Mouse (Mus musculus) right cerebral cortex, adult 18-20 months (tissue): ENCODE measurements around the gene Rragd.
"Not testable (repeated sequence)": the region's sequence is repeated elsewhere in the genome, so short reads cannot be mapped to it uniquely, and the experiment has no call there.

ENCODE experiments used
- DNase-seq: peaks from one replicate; pipeline ENCODE4 v3.0.0; 2022; ENCODE audit warnings: mixed read lengths

Gene Rragd

DNA sequence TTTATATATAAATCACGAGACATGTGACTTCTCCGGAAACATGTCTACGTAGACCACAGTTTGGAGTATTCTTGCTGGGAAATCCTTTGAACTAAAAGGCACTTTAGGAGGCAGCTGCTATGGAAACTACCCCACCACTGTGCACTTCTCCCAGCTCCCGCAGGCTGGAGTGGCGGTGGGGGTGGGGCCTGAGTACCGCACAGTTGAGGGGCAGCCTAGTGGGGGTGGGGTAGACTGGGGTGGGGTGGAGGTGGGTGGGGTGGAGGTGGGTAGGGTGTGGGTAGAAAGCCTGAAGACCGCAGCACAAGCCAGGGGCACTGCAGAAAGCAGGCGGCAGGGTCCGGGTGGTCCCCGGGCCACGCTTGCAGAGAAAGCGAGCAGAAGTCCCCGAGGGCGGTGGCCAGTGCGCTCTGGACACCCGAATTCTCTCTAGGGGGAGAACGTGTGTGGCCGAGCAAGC lies at the start of gene Rragd:
TSS of gene Rragd (plus strand) at position 322 of the 460 bp plus-strand sequence.
- DNase-seq, result peak; percentile 48

GRCm38 (mm10) chr4:32936762-32937341 lies 46.0 kb upstream of the Rragd start:
- no peak for DNase-seq

DNA sequence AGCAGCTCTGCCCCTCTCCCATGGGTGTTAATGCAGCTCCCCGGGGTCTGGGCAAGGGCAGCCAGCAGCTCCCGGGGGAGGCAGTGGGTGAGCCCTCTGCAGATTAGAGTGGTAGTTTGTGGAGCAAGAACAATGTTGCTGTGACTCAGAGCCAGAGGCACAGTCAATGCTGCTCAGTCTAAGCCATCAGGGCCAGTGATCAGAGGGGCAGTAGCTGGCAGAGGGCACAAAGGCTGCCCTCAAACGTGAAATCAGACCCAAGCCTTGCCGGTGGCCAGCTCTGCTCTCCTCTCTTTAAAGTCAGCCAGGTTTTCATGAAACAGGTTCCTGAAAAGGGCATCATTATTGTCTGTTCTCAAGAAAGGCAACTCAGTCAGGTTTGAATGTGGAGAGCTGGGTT lies 43.3 kb upstream of the Rragd start:
- no peak for DNase-seq

- no peak for DNase-seq
Observed at GRCm38 (mm10) chr4:32939964-32940363, 42.9 kb upstream of the Rragd start.

DNA sequence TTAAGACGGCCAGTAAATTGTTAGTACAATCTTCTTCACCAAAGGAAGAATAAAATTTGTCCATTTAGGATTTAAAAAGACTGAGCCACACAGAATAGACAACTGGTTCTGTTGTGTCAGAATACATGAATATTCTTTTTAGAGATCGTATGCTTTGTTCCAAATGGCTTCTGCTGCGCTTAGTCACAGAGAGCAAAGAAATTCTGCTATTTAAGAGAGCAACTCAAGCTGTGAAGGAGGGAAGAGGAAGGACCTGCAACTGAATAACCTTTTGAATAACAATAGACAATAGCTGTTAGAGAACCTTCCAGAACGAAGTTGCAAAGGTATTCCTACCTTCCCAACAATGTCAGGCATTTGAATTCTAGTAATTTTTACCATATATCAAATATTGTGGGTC lies 41.9 kb upstream of the Rragd start:
- DNase-seq, result no peak

GRCm38 (mm10) chr4:32947631-32948030 lies 35.2 kb upstream of the Rragd start:
- no peak for DNase-seq

GRCm38 (mm10) chr4:32948696-32949095 lies 34.1 kb upstream of the Rragd start:
- no peak for DNase-seq

- DNase-seq, result peak; percentile 84
Observed at GRCm38 (mm10) chr4:32950356-32951034, 32.3 kb upstream of the Rragd start, which contains the start of gene Ankrd6. TSS of gene Ankrd6 (minus strand) at chr4:32950841.

DNA sequence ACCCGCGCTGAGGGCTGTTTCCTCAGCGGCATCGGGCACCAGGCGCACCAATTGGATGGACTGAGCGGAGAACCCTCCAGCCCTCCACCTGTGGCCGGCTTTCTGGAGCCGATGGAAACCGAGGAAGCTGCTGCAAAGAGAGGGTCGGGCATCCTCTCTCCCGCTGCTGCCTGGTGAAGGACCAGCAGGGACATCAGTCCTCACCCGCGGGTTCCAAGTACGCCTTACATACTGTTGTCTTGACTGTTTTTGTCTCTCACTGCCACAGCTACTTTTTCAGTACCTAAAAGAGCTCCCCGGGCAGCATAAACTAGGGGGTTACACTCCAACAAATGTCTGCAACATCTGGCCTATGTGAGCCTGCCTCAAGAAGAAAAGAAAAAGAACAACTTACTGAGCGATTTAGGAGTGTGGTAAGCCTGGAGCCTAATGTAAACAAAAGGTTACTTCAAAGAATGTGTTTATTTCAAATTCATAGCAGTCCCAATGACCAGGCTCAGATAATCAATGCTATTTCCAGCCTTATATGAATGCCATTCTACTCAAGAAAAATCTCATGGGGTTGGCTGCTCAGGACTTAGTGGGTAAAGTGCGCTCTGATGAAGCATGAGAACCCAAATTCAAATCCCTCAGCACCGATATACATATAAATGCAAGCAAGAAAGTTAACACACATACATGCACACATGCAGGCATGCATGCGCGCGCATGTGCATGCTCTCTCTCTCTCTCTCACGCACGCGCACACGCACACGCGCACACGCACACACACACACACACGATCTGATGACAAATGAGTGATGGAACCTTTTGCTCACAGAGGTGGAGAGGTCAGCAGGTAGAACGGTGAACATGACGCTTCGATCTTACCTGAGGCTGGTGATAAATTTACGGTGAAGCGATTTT lies 31.5 kb upstream of the Rragd start:
- DNase-seq, result no peak

DNA sequence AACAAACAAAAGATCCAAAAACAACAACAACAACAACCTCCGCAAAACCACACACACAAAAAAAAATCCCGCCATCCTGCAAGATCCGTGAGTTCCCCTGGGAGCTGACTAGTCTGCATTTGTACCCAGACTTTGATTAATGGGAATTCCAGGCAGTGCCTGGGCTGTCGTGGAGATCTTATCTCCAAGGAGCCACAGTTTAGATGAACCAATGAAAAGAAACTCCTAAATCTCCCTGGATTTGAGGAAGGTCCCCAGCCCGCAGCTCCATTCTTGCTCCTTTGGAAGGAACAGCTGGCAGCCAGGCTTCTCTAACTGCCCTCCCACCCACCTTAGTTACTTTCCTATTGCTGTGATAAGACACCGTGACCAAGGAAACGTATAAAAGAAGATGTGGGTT lies 30.2 kb upstream of the Rragd start:
- no peak for DNase-seq

DNA sequence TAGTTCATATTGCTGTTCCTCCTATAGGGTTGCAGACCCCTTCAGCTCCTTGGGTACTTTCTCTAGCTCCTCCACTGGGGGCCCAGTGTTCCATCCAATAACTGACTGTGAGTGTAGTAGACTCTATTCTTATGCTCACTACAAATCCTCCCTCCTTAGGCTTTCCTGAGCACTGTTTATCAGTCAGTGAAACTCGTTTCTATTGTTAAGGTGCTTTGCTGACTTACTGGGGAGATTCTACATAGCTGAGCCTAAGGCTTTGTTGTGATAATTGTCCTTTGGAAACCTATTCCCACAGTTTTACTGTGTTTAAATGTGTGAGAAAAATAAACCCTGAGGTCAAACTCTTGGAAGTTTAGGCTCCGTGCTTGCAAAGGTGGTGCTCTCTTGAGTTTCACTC lies 26.4 kb upstream of the Rragd start:
- no peak for DNase-seq

DNA sequence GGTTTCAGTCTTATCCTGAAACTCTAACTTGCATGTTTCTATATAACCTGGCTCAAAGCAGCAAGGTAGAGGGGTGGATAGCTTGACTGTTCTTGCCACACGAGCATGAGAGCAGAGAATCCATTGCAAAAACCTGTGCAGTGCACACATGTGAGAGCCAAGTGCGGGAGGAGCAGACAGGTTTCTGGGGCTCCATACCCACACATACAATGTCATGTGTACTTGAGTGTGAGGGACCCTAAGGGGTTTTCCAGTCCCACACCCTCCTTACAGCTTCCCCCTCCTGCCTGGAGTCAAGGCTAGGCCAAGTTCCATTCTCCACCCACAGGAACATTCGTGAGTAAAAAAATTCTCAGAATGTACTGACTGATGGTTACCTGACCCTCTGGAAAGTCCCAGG lies 21.4 kb upstream of the Rragd start:
- DNase-seq, result no peak

DNA sequence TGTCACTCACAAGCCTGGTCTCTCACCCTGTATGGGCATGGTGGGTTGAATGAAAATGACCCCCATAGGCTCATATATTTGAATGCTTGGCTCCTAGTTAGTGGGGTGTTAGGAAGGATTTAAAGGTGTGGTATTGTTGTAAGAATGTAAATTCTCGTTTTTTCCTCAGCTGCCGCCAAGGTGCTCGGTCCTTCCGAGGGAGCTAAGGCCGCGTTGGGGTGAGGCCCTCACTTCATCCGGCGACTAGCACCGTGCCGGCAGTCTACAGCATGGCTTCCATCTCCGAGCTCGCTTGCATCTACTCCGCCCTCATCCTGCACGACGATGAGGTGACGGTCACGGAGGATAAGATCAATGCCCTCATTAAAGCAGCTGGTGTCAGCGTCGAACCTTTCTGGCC lies 18.2 kb upstream of the Rragd start:
- DNase-seq, result not testable (repeated sequence)

DNA sequence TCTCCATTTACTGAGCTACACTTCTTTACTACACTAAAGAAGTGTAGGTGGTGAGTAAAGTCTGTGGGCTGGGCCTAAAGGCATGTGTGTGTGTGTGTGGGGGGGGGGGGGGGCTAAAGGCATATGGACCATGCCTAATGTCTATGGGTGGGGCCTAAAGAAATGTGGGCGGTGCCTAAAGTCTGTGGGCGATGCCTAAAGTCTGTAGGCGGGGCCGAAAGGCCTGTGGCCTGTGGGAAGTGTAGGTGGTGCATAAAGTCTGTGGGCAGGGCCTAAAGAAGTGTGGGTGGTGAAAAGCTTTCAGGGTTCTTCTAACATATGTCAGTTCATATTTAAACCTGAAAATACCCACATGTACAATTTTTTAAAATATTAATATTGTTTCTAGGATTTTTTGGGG lies 5.5 kb upstream of the Rragd start:
- no peak for DNase-seq

- no peak for DNase-seq
Observed at GRCm38 (mm10) chr4:32980061-32980460, 2.8 kb upstream of the Rragd start.

DNA sequence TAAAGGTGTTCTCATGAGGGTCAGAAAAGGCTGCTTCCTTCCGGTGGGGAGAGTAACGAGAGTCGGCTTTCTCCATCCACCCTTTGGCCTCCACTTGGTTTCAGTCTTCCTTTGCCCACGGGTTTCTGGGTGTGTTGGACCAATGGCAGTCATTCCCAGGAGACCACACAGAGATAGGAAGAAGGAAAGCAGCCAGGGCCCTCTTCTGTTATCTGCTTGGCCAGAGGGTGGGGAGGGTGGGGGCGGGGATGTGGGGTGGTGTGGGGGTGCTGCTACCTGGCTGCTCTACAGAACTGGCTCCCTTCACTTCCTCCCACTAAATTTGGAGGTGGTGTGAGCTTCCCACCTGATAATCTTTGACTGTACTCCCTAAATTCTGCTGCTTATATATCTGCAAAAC lies 1.2 kb upstream of the Rragd start:
- DNase-seq, result no peak

DNA sequence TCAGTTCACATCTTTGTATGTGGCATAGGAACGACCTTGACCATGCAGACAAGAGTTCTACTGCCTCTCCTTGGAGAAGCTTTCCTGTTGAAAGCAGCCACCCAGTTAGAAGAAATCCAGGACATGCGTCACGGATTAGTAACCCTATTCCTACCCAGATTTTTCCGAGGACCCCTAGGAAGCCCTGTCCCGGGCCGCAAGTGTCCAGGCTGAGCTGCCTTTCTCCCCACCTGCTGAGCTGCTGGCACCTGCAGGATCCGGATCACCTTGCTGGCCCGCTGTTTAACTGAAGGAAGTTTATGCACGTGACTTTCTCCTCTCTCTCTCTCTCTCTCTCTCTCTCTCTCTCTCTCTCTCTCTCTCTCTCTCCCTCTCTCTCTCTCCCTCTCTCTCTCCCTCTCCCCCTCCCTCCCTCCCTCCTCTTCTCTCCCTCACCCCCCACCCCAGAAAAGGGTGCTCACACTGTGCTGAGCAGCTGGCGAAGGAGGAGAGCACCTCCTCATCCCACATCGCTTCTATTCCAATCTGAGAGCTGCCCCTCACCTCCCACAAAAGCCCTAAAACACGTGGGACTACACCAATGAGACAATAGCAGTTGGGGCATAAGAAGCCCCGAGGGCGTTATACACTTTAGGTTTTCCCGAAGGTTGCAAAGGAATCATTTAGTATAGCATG lies 659 bp upstream of the Rragd start:
- DNase-seq, result no peak

DNA sequence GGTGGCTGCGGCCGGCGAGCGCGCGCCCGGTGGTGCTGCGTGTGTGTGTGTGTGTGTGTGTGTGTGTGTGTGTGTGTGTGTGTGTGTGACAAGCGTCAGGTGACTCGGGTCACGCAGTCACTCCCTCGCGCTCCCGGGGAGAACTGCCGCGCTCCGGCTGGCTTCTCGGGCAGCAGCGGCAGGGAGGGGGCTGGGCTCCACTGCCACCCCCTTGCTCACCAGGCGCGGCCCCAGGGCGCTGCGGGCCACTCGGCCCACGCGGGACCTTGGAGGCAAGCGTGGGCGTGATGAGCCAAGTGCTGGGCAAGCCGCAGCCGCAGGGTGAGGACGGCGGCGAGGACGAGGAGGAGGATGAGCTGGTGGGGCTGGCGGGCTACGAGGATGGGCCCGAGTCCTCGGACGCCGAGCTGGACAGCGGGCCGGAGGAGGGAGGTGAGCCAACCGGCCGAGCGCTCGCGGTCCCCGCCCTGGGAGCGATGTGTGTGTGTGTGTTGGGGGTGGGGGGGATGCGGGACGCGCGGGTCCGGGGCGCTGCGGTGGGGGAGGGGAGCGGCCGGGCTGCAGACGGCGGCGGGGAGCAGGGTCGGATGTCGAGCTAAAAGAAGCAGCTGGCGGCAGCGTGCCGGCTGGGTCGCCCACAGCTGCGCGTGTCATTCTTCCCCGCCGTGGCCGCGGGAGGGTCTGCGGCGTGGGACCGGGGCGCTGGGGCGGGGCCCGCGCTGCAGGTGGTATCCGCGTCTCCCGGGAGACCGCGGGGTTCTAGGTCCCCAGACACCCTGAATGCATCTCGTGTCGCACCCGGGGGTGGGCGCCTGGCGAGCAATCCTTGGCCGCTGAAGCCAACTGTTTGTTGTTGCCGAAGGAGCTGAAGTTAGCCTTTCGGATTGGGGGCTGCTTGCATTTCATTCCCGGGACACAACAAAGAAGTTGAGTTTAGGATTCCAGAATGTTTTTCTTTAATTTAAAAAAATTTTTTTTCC lies 629 bp downstream of the Rragd start:
- DNase-seq, result peak; percentile 55

- DNase-seq, result peak; percentile 9
Observed at GRCm38 (mm10) chr4:32984242-32984641, 1.4 kb downstream of the Rragd start.

- peak; percentile 19 for DNase-seq
Observed at GRCm38 (mm10) chr4:32984801-32985675, 2.2 kb downstream of the Rragd start.

DNA sequence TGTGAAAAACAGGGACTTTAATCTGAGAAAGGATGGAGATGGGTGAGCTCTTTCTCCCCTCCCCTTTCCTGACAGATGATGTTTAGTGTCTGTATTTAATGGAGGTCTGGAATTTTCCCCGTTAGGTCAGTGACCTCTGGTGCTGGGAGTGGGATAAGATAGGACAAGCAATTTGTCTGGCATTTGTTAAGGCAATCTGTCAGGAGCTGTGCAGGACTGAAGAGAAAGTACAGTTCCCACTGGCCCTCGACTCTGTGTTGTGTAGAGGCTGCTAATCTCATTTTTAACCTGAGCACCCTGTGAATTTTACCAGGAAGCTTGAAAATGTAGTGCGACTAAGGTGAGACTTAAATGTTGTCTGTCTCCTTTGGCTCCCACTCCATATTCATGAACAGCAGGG lies 2.8 kb downstream of the Rragd start:
- DNase-seq, result no peak
